Mouse (Mus musculus) testis, adult 2 months (tissue): ENCODE data around the gene Cmtm7. TPM values are rescaled to one million over a fixed set of nuclear protein-coding genes. Genes with fewer than 3 reads are reported as not detected.

Source experiments
- H3K27ac ChIP-seq: fragments of 200-500 bp; 2 replicates; pipeline ENCODE4 v1.5.1; 2012; ENCODE audit warnings: low read depth, low read length; ENCODE audit not compliant: control insufficient read depth, insufficient read depth
- H3K27me3 ChIP-seq: fragments of 200-500 bp; 2 replicates; pipeline ENCODE4 v1.6.1; 2012; ENCODE audit warnings: mild to moderate bottlenecking, low read length, moderate library complexity; ENCODE audit not compliant: control insufficient read depth, insufficient read depth
- H3K36me3 ChIP-seq: fragments of 200-500 bp; 2 replicates; pipeline ENCODE4 v1.6.1; 2012; ENCODE audit warnings: mild to moderate bottlenecking, low read length; ENCODE audit not compliant: control insufficient read depth, insufficient read depth
- H3K4me1 ChIP-seq: fragments of 200-500 bp; 2 replicates; pipeline ENCODE4 v1.6.1; 2012; ENCODE audit warnings: low read length; ENCODE audit not compliant: control insufficient read depth, insufficient read depth
- H3K4me3 ChIP-seq: fragments of 200-500 bp; 2 replicates; pipeline ENCODE4 v1.5.1; 2012; ENCODE audit warnings: low read depth, mild to moderate bottlenecking, low read length, moderate library complexity, mixed read lengths; ENCODE audit not compliant: control insufficient read depth
- CTCF ChIP-seq: fragments of 200-500 bp; IDR thresholded peaks from 2 replicates; pipeline ENCODE4 v1.5.1; 2012; ENCODE audit warnings: low read depth, mild to moderate bottlenecking, inconsistent platforms, low read length, moderate library complexity; ENCODE audit not compliant: control insufficient read depth, insufficient read depth, insufficient replicate concordance
- POLR2A ChIP-seq: fragments of 200-500 bp; IDR thresholded peaks from 2 replicates; pipeline ENCODE4 v1.6.1; 2012; ENCODE audit warnings: low read depth, mild to moderate bottlenecking, inconsistent platforms, low read length, moderate library complexity; ENCODE audit not compliant: control insufficient read depth
- polyA plus RNA-seq: library from polyadenylated mRNA; depleted of rRNA; stranded (reverse); fragments of >200 nt; gene quantifications from 2 replicates; pipeline ENCODE4 v1.2.3, GENCODE M21; 2012

The Cmtm7 gene
- polyA plus RNA-seq, 1 experiment, result 10.1 TPM

- TF ChIP-seq POLR2A (no peak), CTCF (no peak)
- Histone ChIP-seq H3K4me3 (no peak overlapping the region), H3K27ac (no peak overlapping the region), H3K36me3 (no peaks in the 10 kb centered on the region), H3K4me1 (no peaks in the 10 kb centered on the region), H3K27me3 (no peaks in the 10 kb centered on the region)
Measured at GRCm38 (mm10) chr9:114794491-114794890, 12.8 kb upstream of the Cmtm7 start.

- H3K27me3 ChIP-seq, result no peaks in the 10 kb centered on the region
- H3K4me1 ChIP-seq, result no peaks in the 10 kb centered on the region
- no peaks in the 10 kb centered on the region for H3K36me3 ChIP-seq
- TF ChIP-seq POLR2A, result no peak
- TF ChIP-seq CTCF, result no peak
- no peak overlapping the region for H3K27ac ChIP-seq
- H3K4me3 ChIP-seq, result no peak overlapping the region
Measured at GRCm38 (mm10) chr9:114793764-114794295, 12.2 kb upstream of the Cmtm7 start.

- no peak for TF ChIP-seq CTCF
- TF ChIP-seq POLR2A, result no peak
- Histone ChIP-seq H3K27ac (no peak overlapping the region), H3K27me3 (no peaks in the 10 kb centered on the region), H3K4me3 (no peak overlapping the region), H3K36me3 (no peaks in the 10 kb centered on the region), H3K4me1 (0 out of 2 replicates have a peak, but pooled peaks cover 2% of the 10 kb centered on the region)
Measured at GRCm38 (mm10) chr9:114789989-114790388, 8.3 kb upstream of the Cmtm7 start.

GRCm38 (mm10) chr9:114789557-114789956 lies 7.9 kb upstream of the Cmtm7 start:
- H3K27me3 ChIP-seq, result no peaks in the 10 kb centered on the region
- no peak overlapping the region for H3K27ac ChIP-seq
- TF ChIP-seq POLR2A (no peak), CTCF (no peak)
- 0 out of 2 replicates have a peak, but pooled peaks cover 2% of the 10 kb centered on the region for H3K4me1 ChIP-seq
- H3K4me3 ChIP-seq, result no peak overlapping the region
- H3K36me3 ChIP-seq, result no peaks in the 10 kb centered on the region

- Histone ChIP-seq H3K27me3 (no peaks in the 10 kb centered on the region), H3K4me3 (no peak overlapping the region), H3K27ac (no peak overlapping the region), H3K36me3 (no peaks in the 10 kb centered on the region), H3K4me1 (0 out of 2 replicates have a peak, but pooled peaks cover 2% of the 10 kb centered on the region)
- TF ChIP-seq CTCF (no peak), POLR2A (no peak)
Measured at GRCm38 (mm10) chr9:114788697-114789096, 7.0 kb upstream of the Cmtm7 start.

GRCm38 (mm10) chr9:114787716-114788115 lies 6.1 kb upstream of the Cmtm7 start:
- no peak for TF ChIP-seq POLR2A
- no peak for TF ChIP-seq CTCF
- Histone ChIP-seq H3K27ac (no peak overlapping the region), H3K4me1 (0 out of 2 replicates have a peak, but pooled peaks cover 2% of the 10 kb centered on the region), H3K36me3 (no peaks in the 10 kb centered on the region), H3K4me3 (no peak overlapping the region), H3K27me3 (no peaks in the 10 kb centered on the region)

GRCm38 (mm10) chr9:114787134-114787533 lies 5.5 kb upstream of the Cmtm7 start:
- TF ChIP-seq CTCF, result no peak
- H3K27me3 ChIP-seq, result no peaks in the 10 kb centered on the region
- H3K4me3 ChIP-seq, result no peak overlapping the region
- no peak overlapping the region for H3K27ac ChIP-seq
- H3K4me1 ChIP-seq, result 0 out of 2 replicates have a peak, but pooled peaks cover 2% of the 10 kb centered on the region
- no peaks in the 10 kb centered on the region for H3K36me3 ChIP-seq
